Mouse (Mus musculus) limb, embryonic 11.5 days (tissue): Measurements from ENCODE around the gene Rhoq. TPM values are rescaled to one million over a fixed set of nuclear protein-coding genes. Genes with fewer than 3 reads are reported as not detected.

Experiments
- ATAC-seq: fragments of 200-750 bp; cut with Nextera tagmentation; 2 replicates; pipeline ENCODE4 v1.8.0; 2017; ENCODE audit warnings: low read depth; ENCODE audit not compliant: insufficient number of reproducible peaks, low FRiP score, low TSS enrichment
- DNase-seq: peaks from one replicate; pipeline ENCODE4 v3.0.0-alpha.2; 2015; ENCODE audit warnings: low spot score
- H3K27ac ChIP-seq: fragments of 300-500 bp; sonication (generic); replicated peaks from 2 replicates; pipeline ENCODE4 v1.5.1; 2014; ENCODE audit warnings: low read depth, mild to moderate bottlenecking, low read length
- H3K27me3 ChIP-seq: fragments of 300-500 bp; sonication (generic); 2 replicates; pipeline ENCODE4 v1.6.1; 2014; ENCODE audit warnings: mild to moderate bottlenecking, low read length, mixed read lengths; ENCODE audit not compliant: control insufficient read depth, insufficient read depth
- H3K36me3 ChIP-seq: fragments of 300-500 bp; sonication (generic); 2 replicates; pipeline ENCODE4 v1.6.1; 2014; ENCODE audit warnings: mild to moderate bottlenecking, low read length, moderate library complexity, mixed read lengths; ENCODE audit not compliant: control insufficient read depth, insufficient read depth
- H3K4me1 ChIP-seq: fragments of 300-500 bp; sonication (generic); 2 replicates; pipeline ENCODE4 v1.6.1; 2014; ENCODE audit warnings: low read length, mixed read lengths; ENCODE audit not compliant: control insufficient read depth, insufficient read depth
- H3K4me2 ChIP-seq: fragments of 300-500 bp; sonication (generic); 2 replicates; pipeline ENCODE4 v1.6.1; 2014; ENCODE audit warnings: low read depth, mild to moderate bottlenecking, moderate library complexity; ENCODE audit not compliant: severe bottlenecking
- H3K4me3 ChIP-seq: fragments of 300-500 bp; sonication (generic); 2 replicates; pipeline ENCODE4 v1.5.1; 2014; ENCODE audit warnings: low read depth, low read length
- H3K9ac ChIP-seq: fragments of 300-500 bp; sonication (generic); 2 replicates; pipeline ENCODE4 v1.6.1; 2014; ENCODE audit warnings: mild to moderate bottlenecking, low read length
- H3K9me3 ChIP-seq: fragments of 300-500 bp; sonication (generic); 2 replicates; pipeline ENCODE4 v1.6.1; 2016; ENCODE audit warnings: low read length; ENCODE audit not compliant: control insufficient read depth
- WGBS: fragments of 180-500 bp; shearing (Covaris S2); extraction: QIAGEN DNeasy Blood & Tissue Kit; methylation state at CpG from one replicate; pipeline ENCODE4 v1.1.7; 2014; 5-methylcytosine and 5-hydroxymethylcytosine counted together
- polyA plus RNA-seq: library from polyadenylated mRNA; unstranded; fragments of >200 nt; fragmentation: Nextera tagmentation; extraction: Ambion mirVana; gene quantifications from 2 replicates; pipeline ENCODE4 v1.2.1, GENCODE M21; 2014

The Rhoq gene
- polyA plus RNA-seq, 1 experiment from 2014 or later: 17.7 TPM

GRCm38 (mm10) chr17:86948801-86949200 lies 14.1 kb upstream of the Rhoq start:
- WGBS: 84% methylated on average over 6 of the region's 6 CpGs

GRCm38 (mm10) chr17:86957239-86957638 lies 5.6 kb upstream of the Rhoq start:
- WGBS: 93% methylated on average over 5 of the region's 5 CpGs
- ATAC-seq (no peak), DNase-seq (no peak)
- Histone ChIP-seq H3K4me3 (no peak overlapping the region), H3K4me2 (no peak overlapping the region), H3K27me3 (no peaks in the 10 kb centered on the region), H3K4me1 (peaks cover 12% of the 10 kb centered on the region; the same call in 1 of the 2 replicates), H3K36me3 (no peaks in the 10 kb centered on the region), H3K9ac (no peak overlapping the region), H3K9me3 (no peaks in the 10 kb centered on the region), H3K27ac (no peak overlapping the region)

More at GRCm38 (mm10) chr17:86948801-86949200, 14.1 kb upstream of the Rhoq start:
- Histone ChIP-seq H3K36me3 (no peaks in the 10 kb centered on the region), H3K27ac (no peak overlapping the region; the same call in 1 of the 2 replicates), H3K9ac (no peak overlapping the region), H3K27me3 (no peaks in the 10 kb centered on the region), H3K4me2 (no peak overlapping the region), H3K4me1 (peaks cover 3% of the 10 kb centered on the region; the same call in 1 of the 2 replicates), H3K4me3 (no peak overlapping the region), H3K9me3 (peaks cover 2% of the 10 kb centered on the region; the same call in 1 of the 2 replicates)
- ATAC-seq: no peak
- no peak for DNase-seq

- Histone ChIP-seq H3K4me2 (no peak overlapping the region), H3K27me3 (no peaks in the 10 kb centered on the region), H3K9me3 (no peaks in the 10 kb centered on the region), H3K27ac (no peak overlapping the region), H3K4me3 (no peak overlapping the region), H3K4me1 (peaks cover 12% of the 10 kb centered on the region; the same call in 1 of the 2 replicates), H3K36me3 (no peaks in the 10 kb centered on the region), H3K9ac (no peak overlapping the region)
- DNase-seq (no peak), ATAC-seq (no peak)
- WGBS: 89% methylated on average over 14 of the region's 14 CpGs
Measured at GRCm38 (mm10) chr17:86957968-86958367, 4.9 kb upstream of the Rhoq start.

- Histone ChIP-seq H3K36me3 (no peaks in the 10 kb centered on the region), H3K9ac (no peak overlapping the region), H3K4me1 (peaks cover 18% of the 10 kb centered on the region), H3K27me3 (no peaks in the 10 kb centered on the region), H3K4me2 (no peak overlapping the region), H3K27ac (no peak overlapping the region), H3K4me3 (no peak overlapping the region), H3K9me3 (no peaks in the 10 kb centered on the region)
- 63% methylated on average over 8 of the region's 8 CpGs for WGBS
- ATAC-seq: no peak
- DNase-seq: no peak
Measured at GRCm38 (mm10) chr17:86961301-86961841, 1.5 kb upstream of the Rhoq start.

GRCm38 (mm10) chr17:86962297-86962893 lies 487 bp upstream of the Rhoq start:
- no peaks in the 10 kb centered on the region for H3K9me3 ChIP-seq
- H3K27me3 ChIP-seq: no peaks in the 10 kb centered on the region
- H3K36me3 ChIP-seq: no peaks in the 10 kb centered on the region
- peak overlapping the region; percentile 52 for H3K4me3 ChIP-seq
- 0% methylated on average over 24 of the region's 24 CpGs for WGBS
- H3K4me1 ChIP-seq: peaks cover 18% of the 10 kb centered on the region
- peak overlapping the region; percentile 49 for H3K9ac ChIP-seq
- H3K27ac ChIP-seq: peak overlapping the region; percentile 43
- ATAC-seq (peak; percentile 23; the same call in 1 of the 2 replicates), DNase-seq (peak; percentile 90)
- H3K4me2 ChIP-seq: peak overlapping the region; percentile 89

GRCm38 (mm10) chr17:86963586-86963902 lies 662 bp downstream of the Rhoq start:
- peak; percentile 66 for DNase-seq
- peaks cover 18% of the 10 kb centered on the region for H3K4me1 ChIP-seq
- peak overlapping the region; percentile 49 for H3K9ac ChIP-seq
- no peaks in the 10 kb centered on the region for H3K9me3 ChIP-seq
- ATAC-seq: no peak; the same call in 1 of the 2 replicates
- H3K4me3 ChIP-seq: peak overlapping the region; percentile 52
- H3K36me3 ChIP-seq: no peaks in the 10 kb centered on the region
- 0% methylated on average over 18 of the region's 26 CpGs for WGBS
- no peaks in the 10 kb centered on the region for H3K27me3 ChIP-seq
- H3K4me2 ChIP-seq: peak overlapping the region; percentile 89
- H3K27ac ChIP-seq: peak overlapping the region; percentile 43

GRCm38 (mm10) chr17:86964041-86964440 lies 1.2 kb downstream of the Rhoq start:
- ATAC-seq (no peak), DNase-seq (peak; percentile 42)
- H3K4me1 ChIP-seq: peaks cover 18% of the 10 kb centered on the region
- no peaks in the 10 kb centered on the region for H3K36me3 ChIP-seq
- H3K4me2 ChIP-seq: peak overlapping the region; percentile 89
- WGBS: 0% methylated on average over 6 of the region's 6 CpGs
- H3K9ac ChIP-seq: peak overlapping the region; percentile 49
- peak overlapping the region; percentile 52 for H3K4me3 ChIP-seq
- H3K27ac ChIP-seq: peak overlapping the region; percentile 43; the same call in 1 of the 2 replicates
- H3K27me3 ChIP-seq: no peaks in the 10 kb centered on the region
- H3K9me3 ChIP-seq: no peaks in the 10 kb centered on the region

- DNase-seq: peak; percentile 86
- under 1% methylated on average over 10 of the region's 10 CpGs for WGBS
- Histone ChIP-seq H3K4me2 (peak overlapping the region; percentile 89), H3K9ac (no peak overlapping the region), H3K9me3 (no peaks in the 10 kb centered on the region), H3K27ac (peak overlapping the region; percentile 43; the same call in 1 of the 2 replicates), H3K27me3 (no peaks in the 10 kb centered on the region), H3K4me3 (peak overlapping the region; percentile 52), H3K4me1 (peaks cover 18% of the 10 kb centered on the region), H3K36me3 (no peaks in the 10 kb centered on the region)
- ATAC-seq: peak; percentile 80
Measured at GRCm38 (mm10) chr17:86964502-86964901, 1.6 kb downstream of the Rhoq start.
